Mouse (Mus musculus) testis, adult 2 months (tissue): ENCODE results near the gene Olfr1395. TPM values are rescaled to one million over a fixed set of nuclear protein-coding genes. Genes with fewer than 3 reads are reported as not detected.

Experiments used
- H3K27ac ChIP-seq: fragments of 200-500 bp; 2 replicates; pipeline ENCODE4 v1.5.1; 2012; ENCODE audit warnings: low read depth, low read length; ENCODE audit not compliant: control insufficient read depth, insufficient read depth
- H3K27me3 ChIP-seq: fragments of 200-500 bp; 2 replicates; pipeline ENCODE4 v1.6.1; 2012; ENCODE audit warnings: mild to moderate bottlenecking, low read length, moderate library complexity; ENCODE audit not compliant: control insufficient read depth, insufficient read depth
- H3K36me3 ChIP-seq: fragments of 200-500 bp; 2 replicates; pipeline ENCODE4 v1.6.1; 2012; ENCODE audit warnings: mild to moderate bottlenecking, low read length; ENCODE audit not compliant: control insufficient read depth, insufficient read depth
- H3K4me1 ChIP-seq: fragments of 200-500 bp; 2 replicates; pipeline ENCODE4 v1.6.1; 2012; ENCODE audit warnings: low read length; ENCODE audit not compliant: control insufficient read depth, insufficient read depth
- H3K4me3 ChIP-seq: fragments of 200-500 bp; 2 replicates; pipeline ENCODE4 v1.5.1; 2012; ENCODE audit warnings: low read depth, mild to moderate bottlenecking, low read length, moderate library complexity, mixed read lengths; ENCODE audit not compliant: control insufficient read depth
- CTCF ChIP-seq: fragments of 200-500 bp; IDR thresholded peaks from 2 replicates; pipeline ENCODE4 v1.5.1; 2012; ENCODE audit warnings: low read depth, mild to moderate bottlenecking, inconsistent platforms, low read length, moderate library complexity; ENCODE audit not compliant: control insufficient read depth, insufficient read depth, insufficient replicate concordance
- POLR2A ChIP-seq: fragments of 200-500 bp; IDR thresholded peaks from 2 replicates; pipeline ENCODE4 v1.6.1; 2012; ENCODE audit warnings: low read depth, mild to moderate bottlenecking, inconsistent platforms, low read length, moderate library complexity; ENCODE audit not compliant: control insufficient read depth
- polyA plus RNA-seq: library from polyadenylated mRNA; depleted of rRNA; stranded (reverse); fragments of >200 nt; gene quantifications from 2 replicates; pipeline ENCODE4 v1.2.3, GENCODE M21; 2012; rRNA removed

Gene Olfr1395
- polyA plus RNA-seq, 1 experiment: not detected

DNA sequence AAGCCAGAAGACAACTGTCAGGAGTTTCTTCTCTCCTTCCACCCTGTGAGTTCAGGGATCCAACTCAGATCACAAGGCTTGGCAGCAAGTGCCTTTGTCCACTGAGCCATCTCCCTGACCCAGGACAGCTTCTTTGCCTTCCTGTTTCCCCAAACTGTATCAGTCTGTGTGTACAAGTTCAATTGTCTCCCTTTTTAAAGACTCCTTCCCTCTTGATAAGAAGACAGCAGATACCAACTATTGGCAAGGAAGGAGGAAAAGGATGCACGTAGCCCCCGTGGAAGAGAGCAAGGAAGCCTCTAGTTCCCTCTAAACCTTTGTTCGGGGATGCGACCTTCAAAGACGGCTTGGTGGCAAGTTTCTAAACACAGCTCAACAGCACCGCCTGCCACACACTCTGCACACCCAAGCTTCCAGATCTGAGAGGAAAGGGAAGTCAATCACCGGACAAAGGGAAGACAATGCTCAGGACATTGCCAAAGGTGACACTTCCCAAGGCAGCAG is 53.8 kb downstream of the Olfr1395 start:
- Histone ChIP-seq H3K27ac (no peak overlapping the region), H3K4me1 (no peaks in the 10 kb centered on the region), H3K27me3 (no peaks in the 10 kb centered on the region), H3K36me3 (no peaks in the 10 kb centered on the region), H3K4me3 (no peak overlapping the region)
- TF ChIP-seq CTCF (no peak), POLR2A (no peak)

Other genes with a start within 250 kb of the Olfr1395 start
- gene Gm5431, start 240.1 kb upstream of the Olfr1395 start, polyA plus RNA-seq: 0.02 and 0.05 TPM in 2 replicates
- gene Psme2b, start 196.1 kb upstream of the Olfr1395 start, polyA plus RNA-seq: 0.53 and 0.67 TPM in 2 replicates
- not detected in 2 replicates for gene Olfr56, start 163.4 kb upstream of the Olfr1395 start, polyA plus RNA-seq
- gene 9930111J21Rik1, start 162.9 kb upstream of the Olfr1395 start, polyA plus RNA-seq: 0.12 TPM in 1 of 2 replicates, not detected in the other
- gene Gm12185, start 150.0 kb upstream of the Olfr1395 start, polyA plus RNA-seq: not detected in 2 replicates
- gene Tgtp1, start 148.1 kb upstream of the Olfr1395 start, polyA plus RNA-seq: 0.51 and 0.58 TPM in 2 replicates
- 0.35 TPM in 2 replicates for gene 9930111J21Rik2, start 91.0 kb upstream of the Olfr1395 start, polyA plus RNA-seq
- gene Tgtp2, start 78.1 kb upstream of the Olfr1395 start, polyA plus RNA-seq: 0.08 and 0.63 TPM in 2 replicates
- gene Ifi47, start 65.7 kb upstream of the Olfr1395 start, polyA plus RNA-seq: 0.37 and 0.42 TPM in 2 replicates
- not detected in 2 replicates for gene Olfr1396, start 27.4 kb upstream of the Olfr1395 start, polyA plus RNA-seq
- gene Olfr1394, start 12.1 kb downstream of the Olfr1395 start, polyA plus RNA-seq: not detected in 2 replicates
- 0.04 TPM in 2 replicates for gene Btnl9, start 44.9 kb downstream of the Olfr1395 start, polyA plus RNA-seq
- 4.7 and 5.4 TPM in 2 replicates for gene Zfp62, start 61.0 kb downstream of the Olfr1395 start, polyA plus RNA-seq
- gene Mgat1, start 101.9 kb downstream of the Olfr1395 start, polyA plus RNA-seq: 13.9 and 16.0 TPM in 2 replicates
- 4.6 and 4.7 TPM in 2 replicates for gene Olfr1393, start 136.0 kb downstream of the Olfr1395 start, polyA plus RNA-seq
- gene Olfr1392, start 143.0 kb downstream of the Olfr1395 start, polyA plus RNA-seq: 2.2 and 2.8 TPM in 2 replicates
- not detected in 2 replicates for gene Olfr10, start 162.5 kb downstream of the Olfr1395 start, polyA plus RNA-seq
- not detected in 2 replicates for gene Olfr1391, start 180.5 kb downstream of the Olfr1395 start, polyA plus RNA-seq
- gene Olfr1390, start 192.9 kb downstream of the Olfr1395 start, polyA plus RNA-seq: not detected in 2 replicates